Mouse (Mus musculus) MEL (cell line): ENCODE measurements around the gene Lyrm7.

Source experiments
- CTCF ChIP-seq, 3 experiments: IDR thresholded peaks in 2 of 3; conservative IDR thresholded peaks in 1 of 3; 2 replicates each; pipeline ENCODE4 v1.5.1; 2011 to 2012; ENCODE audit warnings: low read length in 3 of 3, low read depth in 2 of 3, mild to moderate bottlenecking in 2 of 3, improper control_type of control experiment in 1 of 3, inconsistent platforms in 1 of 3, mixed read lengths in 1 of 3, moderate library complexity in 1 of 3; ENCODE audit not compliant: control insufficient read depth in 1 of 3, insufficient read depth in 1 of 3, poor library complexity in 1 of 3, severe bottlenecking in 1 of 3
- EP300 ChIP-seq, 2 experiments: IDR thresholded peaks; 2 replicates each; pipeline ENCODE4 v1.6.1; 2011; ENCODE audit warnings: improper control_type of control experiment in 2 of 2, low read length in 2 of 2, low read depth in 1 of 2, mild to moderate bottlenecking in 1 of 2
- JUND ChIP-seq: IDR thresholded peaks from 2 replicates; pipeline ENCODE4 v1.6.1; 2011; ENCODE audit warnings: low read depth, mild to moderate bottlenecking, improper control_type of control experiment, low read length
- MYC ChIP-seq: IDR thresholded peaks from 2 replicates; pipeline ENCODE4 v1.6.1; 2011; ENCODE audit warnings: low read depth, mild to moderate bottlenecking, low read length, improper control_type of control experiment, moderate library complexity
- POLR2A ChIP-seq, 2 experiments: IDR thresholded peaks; 2 replicates each; pipeline ENCODE4 v1.6.1; 2011 to 2012; ENCODE audit warnings: low read length in 2 of 2, mild to moderate bottlenecking in 2 of 2, control low read depth in 1 of 2, improper control_type of control experiment in 1 of 2, low read depth in 1 of 2, moderate library complexity in 1 of 2; ENCODE audit not compliant: control insufficient read depth in 1 of 2, insufficient read depth in 1 of 2, poor library complexity in 1 of 2
- SIN3A ChIP-seq: IDR thresholded peaks from 2 replicates; pipeline ENCODE4 v1.6.1; 2012; ENCODE audit warnings: low read length, improper control_type of control experiment, inconsistent platforms
- TAL1 ChIP-seq: IDR thresholded peaks from 2 replicates; pipeline ENCODE4 v1.6.1; 2012; ENCODE audit warnings: mild to moderate bottlenecking, inconsistent platforms, low read length, moderate library complexity, mixed read lengths
- USF1 ChIP-seq: IDR thresholded peaks from 2 replicates; pipeline ENCODE4 v1.6.1; 2014; ENCODE audit warnings: low read depth, mild to moderate bottlenecking, inconsistent platforms, low read length, improper control_type of control experiment, moderate library complexity
- ZKSCAN1 ChIP-seq: IDR thresholded peaks from 2 replicates; pipeline ENCODE4 v1.6.1; 2012; ENCODE audit warnings: low read depth, mild to moderate bottlenecking, inconsistent platforms, low read length, improper control_type of control experiment, moderate library complexity

DNA sequence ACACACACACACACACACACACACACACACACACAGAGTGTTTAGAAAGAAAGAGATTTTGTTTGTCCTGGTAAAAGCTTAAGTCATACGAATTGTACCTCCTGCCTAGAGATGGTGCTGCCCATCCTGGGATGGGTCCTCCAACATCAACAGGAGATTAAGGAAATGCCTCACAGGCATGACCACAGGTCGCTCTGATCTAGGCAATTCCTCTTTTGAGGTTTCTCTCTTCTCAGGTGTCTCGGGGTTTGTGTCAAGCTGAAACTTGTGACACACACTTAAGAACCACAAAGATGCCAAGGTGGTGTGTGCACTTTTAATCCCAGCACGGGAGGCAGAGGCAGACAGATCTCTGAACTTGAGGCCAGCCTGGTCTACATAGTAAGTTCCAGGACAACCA lies 52.5 kb downstream of the Lyrm7 start:
- no peak for TF ChIP-seq CTCF (IDR thresholded peaks at IDR 0.05 in 2 of 3, conservative IDR thresholded peaks at IDR 0.05 in 1 of 3; ENCODE audit: control insufficient read depth in 1 of 3, insufficient read depth in 1 of 3, low read depth in 2 of 3, low read length in 3 of 3, poor library complexity in 1 of 3, severe bottlenecking in 1 of 3)
- TF ChIP-seq JUND = no peak
- TF ChIP-seq SIN3A = no peak; the same call in 1 of the 2 replicates
- TF ChIP-seq MYC = no peak
- TF ChIP-seq POLR2A (IDR thresholded peaks at IDR 0.05; ENCODE audit: control insufficient read depth in 1 of 2, insufficient read depth in 1 of 2, low read depth in 1 of 2, low read length in 2 of 2, poor library complexity in 1 of 2) = no peak
- TF ChIP-seq EP300 (IDR thresholded peaks at IDR 0.05; ENCODE audit: low read depth in 1 of 2, low read length in 2 of 2) = no peak
- no peak for TF ChIP-seq USF1
- no peak for TF ChIP-seq TAL1
- no peak for TF ChIP-seq ZKSCAN1
